Comparison of ENCODE assay signal across 14 mouse cellular contexts in genomic region chr9:46158273-46158813, GRCm38 (mm10).
DNase-seq lines count a peak whose midpoint lies in the region; ATAC-seq lines count a peak whose summit lies in the region.
"Had no signal": no experiment of that assay in that cellular context is flagged by ENCODE, and none has a peak within 500 bp of the region (broad histone marks: within the 10 kb centered on the region; RNA-seq: fewer than 3 reads in every experiment).

No protein-coding gene starts in this region.

- H3K4me1 ChIP-seq in kidney, embryonic 15.5 days: peaks cover 20% of the 10 kb centered on the region
- peaks cover 18% of the 10 kb centered on the region for H3K4me1 ChIP-seq in lung, embryonic 16.5 days (replicated peaks; ENCODE audit: control insufficient read depth, insufficient read depth, low read length)
- H3K4me1 ChIP-seq in midbrain, embryonic 11.5 days (ENCODE audit: control insufficient read depth, insufficient read depth, low read length): peaks cover 3% of the 10 kb centered on the region; the same call in 1 of the 2 replicates
- H3K4me1 ChIP-seq in limb, embryonic 10.5 days: peaks cover 4% of the 10 kb centered on the region; the same call in 1 of the 2 replicates
- H3K4me1 ChIP-seq: forebrain, embryonic 15.5 days had no signal

- no peak overlapping the region for H3K27ac ChIP-seq in kidney, embryonic 15.5 days
- 0 out of 2 replicates have a peak overlapping the region, but pooled peaks have one; percentile 31 for H3K27ac ChIP-seq in lung, embryonic 16.5 days (ENCODE audit: low read length)
- H3K27ac ChIP-seq in midbrain, embryonic 11.5 days (ENCODE audit: low read depth, low read length): no peak overlapping the region
- H3K27ac ChIP-seq in limb, embryonic 10.5 days: no peak overlapping the region
- H3K27ac ChIP-seq: forebrain, embryonic 15.5 days; heart, embryonic 13.5 days had no signal

- WGBS in kidney, embryonic 15.5 days: 84% methylated on average over 4 of the region's 4 CpGs
- 35% methylated on average over 4 of the region's 4 CpGs for WGBS in lung, embryonic 16.5 days
- WGBS in midbrain, embryonic 11.5 days: 90% methylated on average over 4 of the region's 4 CpGs
- WGBS in limb, embryonic 10.5 days: 90% methylated on average over 4 of the region's 4 CpGs

- no peaks in the 10 kb centered on the region for H3K9me3 ChIP-seq in kidney, embryonic 15.5 days (replicated peaks)
- H3K9me3 ChIP-seq in lung, embryonic 16.5 days (ENCODE audit: control insufficient read depth, low read length): no peaks in the 10 kb centered on the region
- no peaks in the 10 kb centered on the region for H3K9me3 ChIP-seq in midbrain, embryonic 11.5 days (ENCODE audit: control insufficient read depth, low read length)
- H3K9me3 ChIP-seq in limb, embryonic 10.5 days (replicated peaks): no peaks in the 10 kb centered on the region
- H3K9me3 ChIP-seq: forebrain, embryonic 15.5 days; heart, embryonic 13.5 days had no signal

- H3K4me3 ChIP-seq in kidney, embryonic 15.5 days (replicated peaks): no peak overlapping the region
- no peak overlapping the region for H3K4me3 ChIP-seq in lung, embryonic 16.5 days (ENCODE audit: low read length)
- no peak overlapping the region for H3K4me3 ChIP-seq in midbrain, embryonic 11.5 days (ENCODE audit: low read depth, low read length)
- no peak overlapping the region for H3K4me3 ChIP-seq in limb, embryonic 10.5 days
- H3K4me3 ChIP-seq: forebrain, embryonic 15.5 days; heart, embryonic 13.5 days had no signal

- H3K36me3 ChIP-seq in kidney, embryonic 15.5 days: peaks cover 13% of the 10 kb centered on the region; the same call in 1 of the 2 replicates
- no peaks in the 10 kb centered on the region for H3K36me3 ChIP-seq in lung, embryonic 16.5 days (ENCODE audit: control insufficient read depth, insufficient read depth, low read length)
- no peaks in the 10 kb centered on the region for H3K36me3 ChIP-seq in midbrain, embryonic 11.5 days (ENCODE audit: control insufficient read depth, insufficient read depth, low read length)
- H3K36me3 ChIP-seq in limb, embryonic 10.5 days: peaks cover 22% of the 10 kb centered on the region
- H3K36me3 ChIP-seq: forebrain, embryonic 15.5 days had no signal

- no peak for ATAC-seq in kidney, embryonic 15.5 days (replicated peaks; ENCODE audit: low FRiP score)
- ATAC-seq in lung, embryonic 16.5 days (ENCODE audit: low read depth): peak; percentile 64
- ATAC-seq in midbrain, embryonic 11.5 days (ENCODE audit: low FRiP score): no peak
- ATAC-seq: forebrain, embryonic 15.5 days had no signal

- no peak overlapping the region for H3K4me2 ChIP-seq in kidney, embryonic 15.5 days
- no peak overlapping the region for H3K4me2 ChIP-seq in lung, embryonic 16.5 days (ENCODE audit: low read depth, low read length)
- no peak overlapping the region for H3K4me2 ChIP-seq in midbrain, embryonic 11.5 days
- H3K4me2 ChIP-seq: forebrain, embryonic 15.5 days; heart, embryonic 13.5 days had no signal

- H3K27me3 ChIP-seq in kidney, embryonic 15.5 days: no peaks in the 10 kb centered on the region
- no peaks in the 10 kb centered on the region for H3K27me3 ChIP-seq in lung, embryonic 16.5 days (ENCODE audit: control insufficient read depth, insufficient read depth, low read depth, low read length)
- H3K27me3 ChIP-seq in midbrain, embryonic 11.5 days (ENCODE audit: control insufficient read depth, insufficient read depth, low read length): no peaks in the 10 kb centered on the region
- no peaks in the 10 kb centered on the region for H3K27me3 ChIP-seq in limb, embryonic 10.5 days (ENCODE audit: low read depth, poor library complexity, severe bottlenecking)
- H3K27me3 ChIP-seq: forebrain, embryonic 15.5 days; heart, embryonic 13.5 days had no signal

- DNase-seq in kidney, adult 18-20 months: peak; percentile 40
- DNase-seq in ovary, postnatal 36 days (ENCODE audit: low spot score): peak; percentile 32
- no peak for DNase-seq in ovary, adult 18-20 months (ENCODE audit: low spot score)
- no peak for DNase-seq in midbrain, embryonic 11.5 days (ENCODE audit: low spot score, missing footprints)
- no peak for DNase-seq in thymus, postnatal 0 days (ENCODE audit: low spot score)
- no peak for DNase-seq in limb, embryonic 10.5 days (ENCODE audit: low spot score)
- DNase-seq: adrenal gland, postnatal 14 days; heart, postnatal 36 days; midbrain, embryonic 14.5 days; thymus, adult 2 months had no signal

- H3K9ac ChIP-seq in kidney, embryonic 15.5 days: no peak overlapping the region
- H3K9ac ChIP-seq in lung, embryonic 16.5 days (ENCODE audit: low read length): no peak overlapping the region
- no peak overlapping the region for H3K9ac ChIP-seq in midbrain, embryonic 11.5 days (ENCODE audit: low read length)
- H3K9ac ChIP-seq: forebrain, embryonic 15.5 days; heart, embryonic 13.5 days had no signal

Comparison
In these comparisons a context has a peak if more than half of its experiments do, and no peak if none do; other contexts are left out.
1. DNase-seq: peak in kidney, adult 18-20 months (single experiment) and ovary, postnatal 36 days (single experiment); none in ovary, adult 18-20 months (single experiment), midbrain, embryonic 11.5 days (single experiment), thymus, postnatal 0 days (single experiment) and limb, embryonic 10.5 days (single experiment).